Mouse (Mus musculus): ENCODE measurements around the gene Hoxa10. TPM values are rescaled to one million over a fixed set of nuclear protein-coding genes. Genes with fewer than 3 reads are reported as not detected.

Gene Hoxa10
- total RNA-seq, 1 experiment, result 0.80 TPM

- Histone ChIP-seq H3K4me1 (ENCODE audit: control insufficient read depth in 2 of 2, insufficient read depth in 2 of 2, low read length in 2 of 2, poor library complexity in 1 of 2) (no peaks in the 10 kb centered on the region), H3K9me3 (ENCODE audit: control insufficient read depth, insufficient read depth, low read depth, low read length) (no peaks in the 10 kb centered on the region), H3K9ac (ENCODE audit: insufficient read depth, low read depth, low read length, poor library complexity, severe bottlenecking) (no peak overlapping the region), H3K36me3 (ENCODE audit: control insufficient read depth, insufficient read depth, low read length, poor library complexity, severe bottlenecking) (no peaks in the 10 kb centered on the region), H3K27ac (ENCODE audit: insufficient read depth, low read depth, low read length, poor library complexity, severe bottlenecking) (no peak overlapping the region), H3K4me3 (ENCODE audit: insufficient read depth in 1 of 2, low read depth in 1 of 2, low read length in 2 of 2, poor library complexity in 1 of 2, severe bottlenecking in 1 of 2) (no peak overlapping the region)
- no peak for TF ChIP-seq HCFC1 (IDR thresholded peaks at IDR 0.05; ENCODE audit: borderline replicate concordance, insufficient read depth, low read length)
- TF ChIP-seq CHD2 (IDR thresholded peaks at IDR 0.05; ENCODE audit: low read depth, low read length), result no peak
- in situ Hi-C loops (cut with MboI; ENCODE audit: low sequenced_read_pairs in 2 of 2, unreplicated experiment in 2 of 2), result loop anchor here in 1 of 2 experiments (5.0 to 25.0 kb wide), 2 partner anchors 46 to 1021 kb away; partner anchors contain the start of genes Creb5 and Evx1
- DNase-seq (ENCODE audit: low read depth, low spot score), result no peak
Observed at GRCm38 (mm10) chr6:52265913-52266665, 25.4 kb upstream of the Hoxa10 start.

GRCm38 (mm10) chr6:52265306-52265912 is 24.8 kb upstream of the Hoxa10 start:
- Histone ChIP-seq H3K9ac (ENCODE audit: insufficient read depth, low read depth, low read length, poor library complexity, severe bottlenecking) (no peak overlapping the region), H3K27ac (ENCODE audit: insufficient read depth, low read depth, low read length, poor library complexity, severe bottlenecking) (no peak overlapping the region), H3K4me1 (ENCODE audit: control insufficient read depth in 2 of 2, insufficient read depth in 2 of 2, low read length in 2 of 2, poor library complexity in 1 of 2) (no peaks in the 10 kb centered on the region), H3K36me3 (ENCODE audit: control insufficient read depth, insufficient read depth, low read length, poor library complexity, severe bottlenecking) (no peaks in the 10 kb centered on the region), H3K4me3 (ENCODE audit: insufficient read depth in 1 of 2, low read depth in 1 of 2, low read length in 2 of 2, poor library complexity in 1 of 2, severe bottlenecking in 1 of 2) (no peak overlapping the region), H3K9me3 (ENCODE audit: control insufficient read depth, insufficient read depth, low read depth, low read length) (no peaks in the 10 kb centered on the region)
- no peak for TF ChIP-seq ZC3H11A (IDR thresholded peaks at IDR 0.05; ENCODE audit: borderline replicate concordance, low read depth, low read length)
- no peak for TF ChIP-seq MAFK (IDR thresholded peaks at IDR 0.05; ENCODE audit: insufficient read depth, low read depth, low read length)
- TF ChIP-seq CHD2 (IDR thresholded peaks at IDR 0.05; ENCODE audit: low read depth, low read length), result no peak
- in situ Hi-C loops (cut with MboI; ENCODE audit: low sequenced_read_pairs in 2 of 2, unreplicated experiment in 2 of 2), result loop anchor here in 1 of 2 experiments (5.0 to 25.0 kb wide), 2 partner anchors 47 to 1022 kb away; partner anchors contain the start of genes Creb5 and Evx1
- DNase-seq (ENCODE audit: low read depth, low spot score), result no peak

- no peak overlapping the region for H3K4me3 ChIP-seq (ENCODE audit: insufficient read depth in 1 of 2, low read depth in 1 of 2, low read length in 2 of 2, poor library complexity in 1 of 2, severe bottlenecking in 1 of 2)
- DNase-seq (ENCODE audit: low read depth, low spot score), result no peak
- TF ChIP-seq CHD2 (IDR thresholded peaks at IDR 0.05; ENCODE audit: low read depth, low read length) (no peak), HCFC1 (IDR thresholded peaks at IDR 0.05; ENCODE audit: borderline replicate concordance, insufficient read depth, low read length) (no peak), ZNF384 (IDR thresholded peaks at IDR 0.05; ENCODE audit: low read depth, low read length) (no peak), ZC3H11A (IDR thresholded peaks at IDR 0.05; ENCODE audit: borderline replicate concordance, low read depth, low read length) (no peak), MAFK (IDR thresholded peaks at IDR 0.05; ENCODE audit: insufficient read depth, low read depth, low read length) (no peak)
- in situ Hi-C loops (cut with MboI; ENCODE audit: low sequenced_read_pairs in 2 of 2, unreplicated experiment in 2 of 2), result loop anchor here in 1 of 2 experiments (25.0 kb wide), 1 partner anchor 1023 kb away; the partner anchor contains the start of gene Creb5
- 0 out of 4 replicates have a peak, but pooled peaks cover 0 to 2% of the 10 kb centered on the region in 2 experiments for H3K4me1 ChIP-seq (ENCODE audit: control insufficient read depth in 2 of 2, insufficient read depth in 2 of 2, low read length in 2 of 2, poor library complexity in 1 of 2)
- H3K9me3 ChIP-seq (ENCODE audit: control insufficient read depth, insufficient read depth, low read depth, low read length), result no peaks in the 10 kb centered on the region
- H3K36me3 ChIP-seq (ENCODE audit: control insufficient read depth, insufficient read depth, low read length, poor library complexity, severe bottlenecking), result no peaks in the 10 kb centered on the region
- no peak overlapping the region for H3K27ac ChIP-seq (ENCODE audit: insufficient read depth, low read depth, low read length, poor library complexity, severe bottlenecking)
- H3K9ac ChIP-seq (ENCODE audit: insufficient read depth, low read depth, low read length, poor library complexity, severe bottlenecking), result no peak overlapping the region
Observed at GRCm38 (mm10) chr6:52264106-52264790, 23.6 kb upstream of the Hoxa10 start.

- TF ChIP-seq HCFC1 (IDR thresholded peaks at IDR 0.05; ENCODE audit: borderline replicate concordance, insufficient read depth, low read length), result no peak
- TF ChIP-seq ZNF384 (IDR thresholded peaks at IDR 0.05; ENCODE audit: low read depth, low read length), result no peak
- TF ChIP-seq CHD2 (IDR thresholded peaks at IDR 0.05; ENCODE audit: low read depth, low read length), result no peak
- no peak for TF ChIP-seq ZC3H11A (IDR thresholded peaks at IDR 0.05; ENCODE audit: borderline replicate concordance, low read depth, low read length)
- TF ChIP-seq MAFK (IDR thresholded peaks at IDR 0.05; ENCODE audit: insufficient read depth, low read depth, low read length), result no peak
- in situ Hi-C loops (cut with MboI; ENCODE audit: low sequenced_read_pairs in 2 of 2, unreplicated experiment in 2 of 2), result loop anchor here in 1 of 2 experiments (25.0 kb wide), 1 partner anchor 1024 kb away; the partner anchor contains the start of gene Creb5
Observed at GRCm38 (mm10) chr6:52263321-52263585, 22.6 kb upstream of the Hoxa10 start.

More at GRCm38 (mm10) chr6:52263321-52263585, 22.6 kb upstream of the Hoxa10 start:
- DNase-seq (ENCODE audit: low read depth, low spot score), result no peak
- H3K9me3 ChIP-seq (ENCODE audit: control insufficient read depth, insufficient read depth, low read depth, low read length), result no peaks in the 10 kb centered on the region
- H3K4me1 ChIP-seq (ENCODE audit: control insufficient read depth in 2 of 2, insufficient read depth in 2 of 2, low read length in 2 of 2, poor library complexity in 1 of 2), result 0 out of 4 replicates have a peak, but pooled peaks cover 0 to 2% of the 10 kb centered on the region in 2 experiments
- H3K36me3 ChIP-seq (ENCODE audit: control insufficient read depth, insufficient read depth, low read length, poor library complexity, severe bottlenecking), result no peaks in the 10 kb centered on the region
- H3K4me3 ChIP-seq (ENCODE audit: insufficient read depth in 1 of 2, low read depth in 1 of 2, low read length in 2 of 2, poor library complexity in 1 of 2, severe bottlenecking in 1 of 2), result no peak overlapping the region
- no peak overlapping the region for H3K9ac ChIP-seq (ENCODE audit: insufficient read depth, low read depth, low read length, poor library complexity, severe bottlenecking)
- H3K27ac ChIP-seq (ENCODE audit: insufficient read depth, low read depth, low read length, poor library complexity, severe bottlenecking), result no peak overlapping the region
